Mouse (Mus musculus): ENCODE results near the gene Tmem33.

Gene Tmem33

GRCm38 (mm10) chr5:67258473-67258872 is 1.9 kb upstream of the Tmem33 start:
- DNase-seq (ENCODE audit: low spot score) = no peak

GRCm38 (mm10) chr5:67260159-67260530 is 220 bp upstream of the Tmem33 start:
- no peak for DNase-seq (ENCODE audit: low spot score)

GRCm38 (mm10) chr5:67262964-67263363 is 2.6 kb downstream of the Tmem33 start:
- DNase-seq (ENCODE audit: low spot score) = no peak

GRCm38 (mm10) chr5:67266106-67266505 is 5.7 kb downstream of the Tmem33 start:
- DNase-seq (ENCODE audit: low spot score) = no peak

- DNase-seq (ENCODE audit: low spot score) = no peak
Measured at GRCm38 (mm10) chr5:67269309-67269708, 8.9 kb downstream of the Tmem33 start.

- peak; percentile 23 for DNase-seq (ENCODE audit: low spot score)
Measured at GRCm38 (mm10) chr5:67279407-67279806, 19.0 kb downstream of the Tmem33 start.

- DNase-seq (ENCODE audit: low spot score) = no peak
Measured at GRCm38 (mm10) chr5:67279840-67280239, 19.5 kb downstream of the Tmem33 start.

- DNase-seq (ENCODE audit: low spot score) = no peak
Measured at GRCm38 (mm10) chr5:67280400-67280799, 20.0 kb downstream of the Tmem33 start.

GRCm38 (mm10) chr5:67295029-67295428 is 34.7 kb downstream of the Tmem33 start:
- no peak for DNase-seq (ENCODE audit: low spot score)

GRCm38 (mm10) chr5:67295682-67296081 is 35.3 kb downstream of the Tmem33 start:
- DNase-seq (ENCODE audit: low spot score) = no peak

GRCm38 (mm10) chr5:67296171-67296570 is 35.8 kb downstream of the Tmem33 start:
- DNase-seq (ENCODE audit: low spot score) = no peak

- no peak for DNase-seq (ENCODE audit: low spot score)
Measured at GRCm38 (mm10) chr5:67297026-67297813, 36.9 kb downstream of the Tmem33 start.

- DNase-seq (ENCODE audit: low spot score) = no peak
Measured at GRCm38 (mm10) chr5:67299847-67300412, 39.6 kb downstream of the Tmem33 start.

GRCm38 (mm10) chr5:67300926-67301597 is 40.7 kb downstream of the Tmem33 start:
- DNase-seq (ENCODE audit: low spot score) = no peak

GRCm38 (mm10) chr5:67301722-67302331 is 41.5 kb downstream of the Tmem33 start:
- no peak for DNase-seq (ENCODE audit: low spot score)

- DNase-seq (ENCODE audit: low spot score) = no peak
Measured at GRCm38 (mm10) chr5:67303816-67304215, 43.5 kb downstream of the Tmem33 start.

GRCm38 (mm10) chr5:67306698-67307521 is 46.5 kb downstream of the Tmem33 start, which contains the start of gene Slc30a9:
Slc30a9 (plus strand) TSS chr5:67306955.
- DNase-seq (ENCODE audit: low spot score) = peak; percentile 92

- no peak for DNase-seq (ENCODE audit: low spot score)
Measured at GRCm38 (mm10) chr5:67307659-67308222, 47.4 kb downstream of the Tmem33 start.

- DNase-seq (ENCODE audit: low spot score) = no peak
Measured at GRCm38 (mm10) chr5:67311811-67312521, 51.6 kb downstream of the Tmem33 start.

GRCm38 (mm10) chr5:67312522-67312851 is 52.1 kb downstream of the Tmem33 start:
- no peak for DNase-seq (ENCODE audit: low spot score)
